Mouse (Mus musculus) heart, adult 10 weeks (tissue): ENCODE data around the gene 4930519P11Rik. TPM values are rescaled to one million over a fixed set of nuclear protein-coding genes. Genes with fewer than 3 reads are reported as not detected.

Experiments used
- polyA plus RNA-seq: library from polyadenylated mRNA; stranded (reverse); fragments of 350-450 nt; fragmentation: Illumina TruSeq; extraction: RNeasy Lipid Tissue Mini Kit (QIAGEN cat#74804); gene quantifications from one replicate; pipeline ENCODE4 v1.2.3, GENCODE M21; 2014; ENCODE audit warnings: low read depth, low replicate concordance

4930519P11Rik gene
- polyA plus RNA-seq, result not detected

GRCm38 (mm10) chr2:154613118-154614115 lies at the start of gene 4930519P11Rik, which contains the start of gene Zfp341:
Gene 4930519P11Rik, minus strand, starts transcription at chr2:154613437.
Gene Zfp341, plus strand, starts transcription at chr2:154613297.

GRCm38 (mm10) chr2:154651363-154651762 lies 38.1 kb upstream of the 4930519P11Rik start, which contains the start of gene Chmp4b:
Gene Chmp4b, plus strand, starts transcription at chr2:154651705.

GRCm38 (mm10) chr2:154603638-154604153 lies 9.5 kb downstream of the 4930519P11Rik start, which contains the start of gene Pxmp4:
Gene Pxmp4, minus strand, starts transcription at chr2:154603708.

GRCm38 (mm10) chr2:154569836-154570286 lies 43.4 kb downstream of the 4930519P11Rik start, which contains the start of gene E2f1:
Gene E2f1, minus strand, starts transcription at chr2:154569892.

Other genes starting within 250 kb of the 4930519P11Rik start
- gene Cdk5rap1, start 240.4 kb downstream of the 4930519P11Rik start, polyA plus RNA-seq, result 14.2 TPM
- gene Snta1, start 205.3 kb downstream of the 4930519P11Rik start, polyA plus RNA-seq, result 67.4 TPM
- 11.2 TPM for gene Cbfa2t2, start 177.0 kb downstream of the 4930519P11Rik start, polyA plus RNA-seq
- gene 1700003F12Rik, start 66.4 kb downstream of the 4930519P11Rik start, polyA plus RNA-seq, result not detected
- gene Actl10, start 61.7 kb downstream of the 4930519P11Rik start, polyA plus RNA-seq, result not detected
- 0.60 TPM for gene Necab3, start 54.5 kb downstream of the 4930519P11Rik start, polyA plus RNA-seq
- 0.42 TPM for gene E2f1, start 43.5 kb downstream of the 4930519P11Rik start, polyA plus RNA-seq
- gene Pxmp4, start 9.7 kb downstream of the 4930519P11Rik start, polyA plus RNA-seq, result 35.2 TPM
- gene Zfp341, start 140 bp downstream of the 4930519P11Rik start, polyA plus RNA-seq, result 2.6 TPM
- 123 TPM for gene Chmp4b, start 38.3 kb upstream of the 4930519P11Rik start, polyA plus RNA-seq
- gene Gm14214, start 156.6 kb upstream of the 4930519P11Rik start, polyA plus RNA-seq, result not detected
- gene Raly, start 177.7 kb upstream of the 4930519P11Rik start, polyA plus RNA-seq, result 106 TPM
- not detected for gene a, start 178.0 kb upstream of the 4930519P11Rik start, polyA plus RNA-seq